Comparison of ENCODE assay signal across 28 mouse cellular contexts in the genomic region with DNA sequence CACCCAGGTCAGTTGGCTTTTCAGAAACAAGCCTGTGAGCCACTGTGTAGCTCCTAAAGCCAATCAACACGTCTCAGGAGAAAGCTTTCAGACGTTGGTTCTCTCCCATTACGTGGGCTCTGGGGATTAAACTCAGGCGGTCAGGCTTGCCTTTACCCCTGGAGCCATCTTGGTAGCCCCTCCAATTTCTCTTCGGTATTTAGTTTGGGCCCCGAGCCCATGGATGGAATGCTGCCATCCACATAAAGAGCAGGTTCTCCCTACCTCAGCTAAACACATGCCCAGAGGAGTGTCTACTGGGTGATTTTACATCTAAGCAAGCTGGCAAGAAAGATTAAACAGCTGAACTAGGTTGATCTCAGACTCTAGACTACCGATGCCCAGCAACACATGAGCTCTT. TPM values are rescaled to one million over a fixed set of nuclear protein-coding genes. Genes with fewer than 3 reads are reported as not detected.
"Had no signal": no experiment of that assay in that cellular context is flagged by ENCODE, and none has a peak within 500 bp of the region (broad histone marks: within the 10 kb centered on the region; RNA-seq: fewer than 3 reads in every experiment).

No protein-coding gene starts in this region.

- H3K9me3 ChIP-seq: kidney, embryonic 15.5 days; limb, embryonic 13.5 days; liver, embryonic 15.5 days had no signal

- DNase-seq: kidney, adult 8-10 months; kidney, postnatal 10 days; kidney, postnatal 36 days; layer of hippocampus, postnatal 36 days; liver; lung, adult 2 months; lung, postnatal 14 days; lung, postnatal 4 days; midbrain, embryonic 14.5 days; thymus, adult 18-20 months had no signal

- H3K27ac ChIP-seq: kidney, embryonic 15.5 days; left cerebral cortex, adult 2 months; limb, embryonic 13.5 days; liver, embryonic 15.5 days had no signal

- H3K27me3 ChIP-seq: kidney, embryonic 15.5 days; limb, embryonic 13.5 days; liver, embryonic 15.5 days had no signal

- H3K4me2 ChIP-seq: midbrain, embryonic 11.5 days had no signal

- H3K4me3 ChIP-seq: left cerebral cortex, adult 2 months; limb, embryonic 13.5 days had no signal

RNA-seq across cellular contexts. Expression of a gene that starts 32.9 kb away (rescaled TPM):
- total RNA-seq: layer of hippocampus, adult 8-10 months; layer of hippocampus, postnatal 10 days; layer of hippocampus, postnatal 36 days; left cerebral cortex, adult 2 months; left cerebral cortex, postnatal 10 days; left cerebral cortex, postnatal 36 days; megakaryocyte progenitor cell, adult 5-6 weeks; megakaryocyte-erythroid progenitor cell, adult 5-6 weeks; midbrain, postnatal 0 days had no signal
- polyA plus RNA-seq: lung, adult 2 months; midbrain, embryonic 14.5 days; midbrain, postnatal 0 days; neural tube, embryonic 14.5 days; small intestine, adult 2 months; spleen, adult 2 months; stomach, embryonic 16.5 days; testis, adult 2 months; urinary bladder, adult 2 months had no signal
